Mouse (Mus musculus) forebrain, embryonic 13.5 days (tissue): ENCODE results near the gene Cdk16. TPM values are rescaled to one million over a fixed set of nuclear protein-coding genes. Genes with fewer than 3 reads are reported as not detected.

ENCODE experiments used
- polyA plus RNA-seq: library from polyadenylated mRNA; unstranded; fragments of >200 nt; fragmentation: Nextera tagmentation; extraction: Ambion mirVana; gene quantifications from 2 replicates; pipeline ENCODE4 v1.2.1, GENCODE M21; 2015

Cdk16 gene
- polyA plus RNA-seq, 1 experiment from 2014 or later: 101 TPM

Other genes starting within 250 kb of the Cdk16 start
- gene Rgn, start 138.2 kb upstream of the Cdk16 start, polyA plus RNA-seq: 0.53 and 0.57 TPM in 2 replicates
- 76.6 and 83.1 TPM in 2 replicates for gene Rbm10, start 70.5 kb upstream of the Cdk16 start, polyA plus RNA-seq
- gene Ndufb11, start 70.3 kb upstream of the Cdk16 start, polyA plus RNA-seq: 203 and 233 TPM in 2 replicates
- 334 and 366 TPM in 2 replicates for gene Uba1, start 29.6 kb upstream of the Cdk16 start, polyA plus RNA-seq
- 69.6 and 76.4 TPM in 2 replicates for gene Usp11, start 16.0 kb downstream of the Cdk16 start, polyA plus RNA-seq
- gene Araf, start 109.9 kb downstream of the Cdk16 start, polyA plus RNA-seq: 167 and 187 TPM in 2 replicates
- 2.2 and 4.4 TPM in 2 replicates for gene Timp1, start 182.2 kb downstream of the Cdk16 start, polyA plus RNA-seq
- gene Syn1, start 233.1 kb downstream of the Cdk16 start, polyA plus RNA-seq: 12.2 and 13.8 TPM in 2 replicates
- gene Cfp, start 243.6 kb downstream of the Cdk16 start, polyA plus RNA-seq: 4.5 and 5.6 TPM in 2 replicates